Mouse (Mus musculus): ENCODE measurements around the gene Add2. TPM values are rescaled to one million over a fixed set of nuclear protein-coding genes. Genes with fewer than 3 reads are reported as not detected.

The Add2 gene
- total RNA-seq, 2 experiments from 2014 or later, result 225 to 236 TPM

DNA sequence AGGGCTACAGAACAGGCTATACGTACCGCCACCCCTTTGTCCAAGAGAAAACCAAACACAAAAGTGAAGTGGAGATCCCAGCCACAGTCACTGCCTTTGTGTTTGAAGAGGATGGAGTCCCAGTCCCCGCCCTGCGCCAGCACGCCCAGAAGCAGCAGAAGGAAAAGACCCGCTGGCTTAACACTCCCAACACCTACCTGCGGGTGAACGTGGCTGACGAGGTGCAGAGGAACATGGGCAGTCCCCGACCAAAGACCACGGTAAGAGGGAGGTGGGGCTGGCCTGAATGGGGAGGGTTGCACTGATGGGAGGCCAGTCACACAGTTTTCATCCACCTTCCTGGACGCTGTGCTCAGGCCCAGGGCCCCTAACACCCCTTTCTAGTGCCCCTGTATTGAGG, 77.6 kb downstream of the Add2 start:
- intact Hi-C loops (cut with DNase I), result no loop called here
- no peak for DNase-seq (ENCODE audit: low spot score in 2 of 2)

DNA sequence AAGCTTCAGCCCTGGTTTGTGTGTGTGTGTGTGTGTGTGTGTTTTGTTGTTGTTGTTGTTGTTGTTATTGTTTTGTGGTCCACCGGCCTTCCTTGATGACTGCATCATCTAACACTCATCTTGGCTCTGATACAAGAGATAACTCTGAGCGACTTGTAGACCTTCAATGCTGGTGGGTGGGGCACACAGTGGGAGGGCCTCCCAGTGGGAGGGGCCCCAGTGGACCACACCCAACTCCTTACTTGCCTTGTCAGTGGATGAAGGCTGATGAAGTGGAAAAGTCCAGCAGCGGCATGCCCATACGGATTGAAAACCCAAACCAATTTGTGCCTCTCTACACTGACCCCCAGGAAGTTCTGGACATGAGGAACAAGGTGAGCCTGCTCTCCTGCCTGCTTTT, 78.6 kb downstream of the Add2 start:
- intact Hi-C loops (cut with DNase I), result no loop called here
- DNase-seq (ENCODE audit: low spot score in 2 of 2), result no peak

DNA sequence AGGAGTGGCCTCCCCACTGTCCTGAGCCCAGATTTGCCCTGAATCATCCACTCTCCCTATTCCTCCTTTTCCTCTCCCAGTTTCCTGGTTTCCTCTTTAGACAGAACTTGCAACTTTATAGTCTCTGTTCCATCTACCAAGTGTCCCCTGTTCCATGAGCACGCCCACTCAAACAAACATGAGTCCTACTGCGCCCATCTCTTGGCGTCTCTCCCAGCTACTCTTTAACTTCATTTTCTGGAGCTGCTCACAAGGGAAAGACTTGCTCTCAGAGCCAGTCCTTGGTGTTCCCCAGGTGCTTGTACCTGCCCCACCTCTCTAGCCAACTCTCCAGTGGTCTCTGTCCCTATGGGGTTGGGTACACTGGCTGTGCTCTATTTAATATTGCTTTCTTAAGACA, 87.4 kb downstream of the Add2 start:
- DNase-seq (ENCODE audit: low spot score in 2 of 2), result peak; percentile 57 to 58
- intact Hi-C loops (cut with DNase I), result no loop called here

DNA sequence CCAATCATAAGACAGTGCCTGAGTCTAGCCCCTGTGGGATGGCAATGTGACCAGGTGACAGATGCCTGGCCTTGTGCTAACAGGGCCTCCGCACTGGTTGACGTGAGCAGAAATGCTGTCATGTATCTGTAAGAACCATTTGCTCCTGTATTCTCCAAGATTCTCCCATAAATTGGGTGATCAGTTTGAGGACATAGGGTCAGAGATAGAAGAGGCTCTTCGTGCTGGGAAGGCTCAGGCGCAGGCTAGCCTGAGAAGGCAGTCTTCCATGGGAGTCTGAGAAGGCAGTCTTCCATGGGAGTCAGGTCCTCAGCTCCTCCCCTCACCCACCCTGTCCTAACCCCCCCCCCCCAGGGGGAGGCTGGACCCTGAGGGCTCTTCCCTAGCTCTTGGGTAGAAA, 94.6 kb downstream of the Add2 start:
- DNase-seq (ENCODE audit: low spot score in 2 of 2), result no peak
- intact Hi-C loops (cut with DNase I), result no loop called here

DNA sequence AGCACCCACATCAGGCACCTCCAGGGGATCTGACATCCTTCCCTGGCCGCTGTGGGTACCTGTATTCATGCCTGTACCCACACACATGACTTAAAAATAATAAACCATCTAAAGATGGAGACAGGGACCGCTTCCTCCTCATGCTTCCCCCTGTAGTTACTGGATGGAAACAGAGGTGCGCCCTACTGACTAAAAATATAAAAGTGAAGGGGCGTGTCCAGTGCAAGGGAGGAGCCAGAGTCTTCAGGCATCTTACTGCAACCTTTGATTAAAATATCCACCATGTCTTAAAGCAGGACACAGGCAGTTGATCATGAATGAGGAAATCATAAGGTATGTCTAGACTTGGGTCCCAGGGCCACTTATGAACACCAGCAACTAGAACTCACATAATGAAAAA, 97.3 kb downstream of the Add2 start:
- intact Hi-C loops (cut with DNase I), result loop anchor here (2.0 kb wide), 1 partner anchor 239 kb away; the partner anchor contains the start of gene Fam136a
- DNase-seq (ENCODE audit: low spot score in 2 of 2), result no peak

DNA sequence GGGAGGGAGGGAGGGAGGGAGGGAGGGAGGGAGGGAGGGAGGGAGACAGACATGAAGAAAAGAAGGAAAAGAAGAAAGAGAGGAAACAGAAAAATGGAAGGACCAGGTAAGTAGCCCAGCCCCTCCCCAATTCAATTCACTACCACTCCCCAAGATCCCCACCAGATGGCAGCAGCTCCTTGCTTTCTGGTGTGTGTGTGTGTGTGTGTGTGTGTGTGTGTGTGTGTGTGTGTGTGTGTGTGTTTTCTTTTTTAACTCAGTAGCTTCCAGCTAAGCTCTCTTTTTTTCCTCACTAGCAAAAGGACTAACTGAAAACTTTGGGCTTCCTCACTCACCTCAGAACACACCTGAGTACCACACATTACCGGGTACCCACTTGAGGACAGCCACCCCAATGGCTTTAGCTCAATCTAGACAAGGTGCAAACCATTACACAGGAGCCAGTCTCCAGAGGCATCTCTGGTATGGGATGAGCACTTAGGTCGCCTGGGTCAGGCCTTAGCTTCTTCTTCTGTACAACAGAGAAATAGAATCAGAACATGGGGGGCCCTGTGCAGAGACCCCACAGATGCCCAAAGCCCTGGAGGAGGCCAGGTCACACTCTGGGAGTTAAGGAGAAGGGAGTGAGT, 98.6 kb downstream of the Add2 start:
- intact Hi-C loops (cut with DNase I), result loop anchor here (2.0 kb wide), 1 partner anchor 238 kb away; the partner anchor contains the start of gene Fam136a
- DNase-seq (ENCODE audit: low spot score in 2 of 2), result peak; percentile 73 to 80

DNA sequence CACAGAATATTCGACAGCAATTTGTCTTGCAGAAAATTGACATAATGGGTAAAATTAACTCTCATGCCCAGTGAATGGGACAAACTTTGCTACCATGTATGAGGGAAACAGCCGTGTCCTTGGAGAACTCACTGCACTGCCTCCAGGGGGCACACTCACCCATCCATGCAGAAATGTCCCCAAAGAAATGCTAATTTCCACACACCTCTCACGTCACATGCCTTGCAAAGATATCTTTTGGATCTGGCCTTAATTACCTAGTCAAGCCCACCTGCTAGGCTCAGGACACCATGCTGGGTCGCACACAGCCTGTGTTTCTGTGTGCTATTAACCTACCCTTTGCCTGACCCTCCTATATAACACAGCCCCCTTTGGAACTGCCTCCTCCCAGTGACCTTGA, 100.0 kb downstream of the Add2 start:
- intact Hi-C loops (cut with DNase I), result no loop called here

DNA sequence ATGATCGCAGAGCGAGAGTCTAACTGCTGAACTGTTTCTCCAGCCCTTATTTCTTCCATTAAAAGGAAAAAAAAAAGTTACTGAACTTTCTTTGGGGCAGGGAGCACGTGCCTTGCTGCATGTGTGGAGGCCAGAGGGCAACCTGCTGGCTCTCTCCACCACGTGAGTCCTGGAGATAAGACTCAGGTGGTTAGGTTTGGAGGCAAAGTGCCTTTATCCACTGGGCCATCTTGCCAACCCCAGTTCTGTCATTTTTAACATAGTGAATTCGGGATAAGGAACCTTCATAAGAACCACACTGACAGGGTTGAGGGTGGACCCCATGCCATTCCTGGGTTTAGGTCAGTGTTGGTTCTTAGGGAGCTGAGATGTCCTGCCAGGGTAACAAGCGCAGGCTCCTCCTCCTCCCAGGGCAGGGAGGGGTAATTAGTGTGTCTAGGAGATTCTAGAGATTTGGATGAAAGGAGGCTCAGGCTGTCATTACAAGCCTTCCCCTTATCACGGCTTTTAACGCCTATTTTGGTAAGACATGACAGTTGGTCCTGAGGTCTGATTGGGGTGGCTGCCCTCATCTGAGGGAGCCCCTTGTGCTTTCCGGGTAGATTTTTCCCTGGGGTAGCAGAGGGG, 101.5 kb downstream of the Add2 start:
- intact Hi-C loops (cut with DNase I), result no loop called here
- DNase-seq (ENCODE audit: low spot score in 2 of 2), result no peak

More for the DNA sequence above, 100.0 kb downstream of the Add2 start:
- peak in 1 of 2 experiments; percentile 46 for DNase-seq (ENCODE audit: low spot score in 2 of 2)

DNA sequence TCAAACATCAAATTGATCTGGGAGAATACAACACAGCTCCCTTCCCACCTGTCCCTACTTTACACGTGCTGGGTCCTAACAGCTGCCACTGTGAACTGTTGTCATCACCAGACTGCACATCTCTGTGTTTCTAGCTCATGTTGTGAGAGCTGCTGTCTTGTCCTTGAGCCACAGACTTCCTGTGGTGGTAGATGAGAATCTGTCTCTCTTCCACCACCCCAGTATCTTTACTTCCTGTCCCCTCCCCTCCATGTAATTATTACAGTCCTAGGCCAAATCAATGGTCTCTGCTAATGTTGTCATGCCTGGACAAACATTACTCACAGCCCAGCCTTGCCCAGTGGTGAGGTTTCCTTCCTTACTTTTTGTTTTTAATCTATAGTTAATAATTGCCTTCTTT, 105.4 kb downstream of the Add2 start:
- DNase-seq (ENCODE audit: low spot score in 2 of 2), result no peak
- intact Hi-C loops (cut with DNase I), result no loop called here

DNA sequence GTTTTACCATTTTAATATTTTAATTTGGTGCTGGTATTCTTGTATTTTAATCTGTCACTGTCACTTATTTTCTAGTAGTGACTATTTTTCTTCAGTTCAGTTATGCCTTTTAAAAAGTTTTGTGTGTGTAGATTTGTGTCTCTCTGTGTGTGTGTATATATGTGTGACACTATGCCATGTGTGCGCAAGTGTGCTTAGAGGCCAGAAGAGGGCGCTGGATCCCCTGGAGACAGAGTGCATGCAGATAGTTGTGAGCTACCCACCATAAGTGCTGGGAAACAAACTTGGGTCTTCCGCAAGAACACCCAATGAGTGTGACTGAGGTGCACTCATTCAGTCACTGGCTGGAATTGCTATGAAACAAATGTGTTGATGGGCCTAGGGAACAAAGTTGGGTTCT, 107.7 kb downstream of the Add2 start:
- intact Hi-C loops (cut with DNase I), result no loop called here
- DNase-seq (ENCODE audit: low spot score in 2 of 2), result no peak

DNA sequence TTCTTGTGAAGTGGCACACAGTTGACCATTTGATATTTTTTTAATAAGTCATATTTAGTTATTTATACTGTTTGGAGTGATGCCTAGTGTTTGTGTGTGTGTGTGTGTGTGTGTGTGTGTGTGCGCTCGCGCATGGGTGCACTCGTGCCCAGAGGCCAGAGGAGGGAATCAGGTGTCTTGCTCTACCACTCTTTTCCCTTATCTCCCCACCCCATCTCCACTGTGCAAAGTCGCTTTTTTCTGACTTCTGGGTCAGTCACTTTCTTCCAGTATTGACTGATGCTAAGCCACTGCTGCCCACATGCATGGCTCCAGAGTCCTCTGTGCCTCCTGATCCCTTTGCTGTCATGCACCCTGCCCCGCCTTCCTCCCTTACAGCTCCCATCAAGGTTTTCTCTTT, 112.8 kb downstream of the Add2 start:
- DNase-seq (ENCODE audit: low spot score in 2 of 2), result no peak

DNA sequence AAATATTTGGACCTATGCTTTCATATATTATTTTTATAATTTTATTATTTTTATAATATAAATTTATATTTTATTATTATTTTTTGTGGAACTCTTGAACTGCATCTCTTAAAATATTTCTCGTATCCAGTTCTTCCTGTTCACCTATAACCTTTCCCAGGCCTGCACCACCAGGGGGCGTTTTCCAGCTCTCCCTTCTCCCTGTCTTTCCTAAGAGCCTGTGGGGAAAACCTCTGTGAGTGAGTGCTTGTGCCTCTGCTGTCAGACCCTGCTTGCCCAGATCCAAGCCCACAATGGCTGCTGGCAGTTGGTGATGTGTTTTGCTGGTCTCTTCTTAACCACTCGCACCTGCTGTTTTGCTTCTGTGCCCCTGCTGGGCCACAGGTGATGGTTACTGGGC, 113.3 kb downstream of the Add2 start:
- peak; percentile 37 to 60 for DNase-seq (ENCODE audit: low spot score in 2 of 2)
- intact Hi-C loops (cut with DNase I), result loop anchor here (5.0 kb wide), 1 partner anchor 50 kb away; no protein-coding TSS in a partner anchor

More for the DNA sequence above, 112.8 kb downstream of the Add2 start:
- intact Hi-C loops (cut with DNase I), result loop anchor here (5.0 kb wide), 1 partner anchor 51 kb away; no protein-coding TSS in a partner anchor

DNA sequence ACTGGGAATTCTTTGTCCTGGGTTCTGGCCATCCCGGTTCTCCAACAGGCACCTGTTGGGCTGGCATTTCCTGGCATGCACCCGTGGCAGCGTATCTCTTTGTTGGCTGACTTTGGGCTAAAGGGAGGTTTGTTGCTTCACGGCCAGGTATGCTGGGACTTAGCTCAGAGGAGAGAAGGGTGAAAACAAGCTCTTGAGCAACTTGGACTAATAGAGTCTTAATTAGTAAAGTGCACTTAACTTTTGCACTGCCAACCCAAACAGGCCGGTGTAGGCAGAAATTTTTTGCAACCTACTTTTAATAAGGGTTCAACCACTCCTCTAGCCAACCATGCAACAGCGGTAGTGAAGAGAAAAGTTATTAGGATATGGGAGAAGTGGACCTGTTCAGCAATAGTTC, 116.5 kb downstream of the Add2 start:
- intact Hi-C loops (cut with DNase I), result loop anchor here (5.0 kb wide), 1 partner anchor 47 kb away; no protein-coding TSS in a partner anchor
- DNase-seq (ENCODE audit: low spot score in 2 of 2), result no peak

DNA sequence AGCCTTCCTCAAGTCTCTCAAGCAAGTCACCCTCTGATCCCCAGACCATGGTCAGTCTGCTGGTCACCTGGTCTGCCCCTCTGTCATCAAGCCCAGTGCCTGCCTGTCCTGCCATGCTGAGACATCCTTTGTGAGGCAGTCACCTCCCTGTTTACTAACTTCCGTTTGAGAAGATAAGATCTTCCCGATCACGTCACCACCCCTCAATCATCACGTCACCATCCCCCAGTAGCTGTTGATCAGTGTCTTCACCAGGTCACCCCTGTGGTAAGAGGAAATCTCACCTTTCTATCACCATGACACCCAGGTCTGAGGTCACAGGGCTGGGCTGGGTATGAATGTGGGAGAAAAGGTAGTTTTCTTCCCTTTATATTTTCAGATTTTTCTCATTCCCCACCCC, 120.0 kb downstream of the Add2 start:
- intact Hi-C loops (cut with DNase I), result no loop called here
- no peak for DNase-seq (ENCODE audit: low spot score in 2 of 2)

DNA sequence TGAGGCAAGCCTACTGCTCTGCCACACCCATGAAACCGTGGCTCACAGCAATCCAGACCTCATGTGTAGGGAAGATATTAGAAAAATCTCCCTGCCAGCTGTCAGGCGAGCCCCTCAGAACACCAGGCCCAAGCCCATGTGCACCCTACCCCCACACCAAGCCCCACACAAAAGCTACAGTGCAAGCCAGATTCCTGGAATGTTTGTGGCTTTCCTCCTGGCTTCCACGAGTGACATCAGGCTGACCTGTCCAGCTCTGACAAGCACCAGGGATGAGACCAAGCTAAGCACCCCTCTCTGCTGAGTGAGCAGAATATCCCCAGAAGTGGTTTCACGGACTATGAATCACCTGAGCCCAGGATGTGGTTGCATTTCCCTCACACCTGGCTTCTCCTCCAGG, 120.5 kb downstream of the Add2 start:
- DNase-seq (ENCODE audit: low spot score in 2 of 2), result no peak
- intact Hi-C loops (cut with DNase I), result no loop called here

DNA sequence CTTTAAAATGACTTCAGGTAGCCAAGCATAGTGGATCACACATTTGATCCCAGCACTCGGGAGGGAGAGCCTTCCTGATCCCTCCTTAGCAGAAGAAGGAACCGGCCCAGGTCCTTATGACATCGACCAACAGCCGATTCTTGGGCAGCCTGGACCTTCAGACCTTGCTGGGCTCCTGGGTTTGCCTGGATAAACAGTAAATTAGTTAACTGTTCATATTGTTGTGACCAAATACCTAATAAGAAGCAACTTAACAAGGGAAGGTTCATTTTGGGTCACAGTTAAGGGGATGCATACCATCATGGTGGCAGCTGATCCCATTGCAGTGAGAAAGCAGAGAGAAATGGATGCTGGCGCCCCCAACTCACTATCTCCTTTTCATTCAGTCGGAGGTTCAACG, 124.2 kb downstream of the Add2 start:
- no peak for DNase-seq (ENCODE audit: low spot score in 2 of 2)
- intact Hi-C loops (cut with DNase I), result no loop called here

DNA sequence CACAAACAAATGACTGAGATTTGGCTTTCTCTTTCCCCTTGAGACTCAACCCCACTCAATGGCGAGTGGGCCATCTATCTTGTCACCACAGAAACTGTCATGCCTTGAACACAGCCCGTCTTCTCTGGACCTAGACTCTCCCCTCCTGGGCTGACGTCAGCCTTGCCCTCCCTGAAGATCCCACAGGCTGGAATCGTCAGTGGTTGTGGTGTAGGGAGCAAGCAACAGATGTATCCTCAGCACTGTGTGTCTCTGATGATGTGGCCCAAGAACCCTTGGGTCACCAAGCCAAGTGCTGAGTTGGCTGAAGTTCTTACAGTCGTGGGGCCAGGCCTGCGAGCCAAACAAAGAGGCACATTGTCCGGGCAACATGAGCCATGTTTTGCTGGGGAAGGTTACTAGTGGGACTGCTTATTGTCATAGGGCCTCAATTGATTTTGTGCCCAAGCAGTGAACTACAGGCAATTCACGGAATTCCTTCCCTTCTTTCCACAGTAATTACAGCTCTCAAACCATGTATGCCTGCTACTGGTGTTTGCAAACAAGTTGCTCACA, 125.0 kb downstream of the Add2 start:
- DNase-seq (ENCODE audit: low spot score in 2 of 2), result no peak
- intact Hi-C loops (cut with DNase I), result no loop called here

DNA sequence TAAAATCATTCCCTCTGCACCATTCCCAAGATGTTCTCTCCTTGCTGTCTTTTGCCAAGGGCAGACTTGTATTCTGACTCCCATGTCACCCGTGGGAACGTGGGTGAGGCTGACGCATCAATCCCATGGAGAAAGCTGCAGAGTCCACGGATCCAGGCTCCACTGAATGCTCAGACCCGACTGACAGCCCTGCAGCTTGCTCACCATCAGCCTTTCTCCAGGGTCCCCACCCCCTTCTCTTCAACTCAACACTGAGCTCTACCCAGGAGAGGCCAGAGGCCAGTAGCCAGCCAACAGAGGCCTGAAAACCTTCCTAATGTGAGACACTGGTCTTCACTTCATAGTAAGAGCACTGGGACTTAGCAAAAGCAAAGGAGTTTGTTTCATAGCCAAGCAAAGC, 125.5 kb downstream of the Add2 start:
- intact Hi-C loops (cut with DNase I), result no loop called here
- no peak for DNase-seq (ENCODE audit: low spot score in 2 of 2)

DNA sequence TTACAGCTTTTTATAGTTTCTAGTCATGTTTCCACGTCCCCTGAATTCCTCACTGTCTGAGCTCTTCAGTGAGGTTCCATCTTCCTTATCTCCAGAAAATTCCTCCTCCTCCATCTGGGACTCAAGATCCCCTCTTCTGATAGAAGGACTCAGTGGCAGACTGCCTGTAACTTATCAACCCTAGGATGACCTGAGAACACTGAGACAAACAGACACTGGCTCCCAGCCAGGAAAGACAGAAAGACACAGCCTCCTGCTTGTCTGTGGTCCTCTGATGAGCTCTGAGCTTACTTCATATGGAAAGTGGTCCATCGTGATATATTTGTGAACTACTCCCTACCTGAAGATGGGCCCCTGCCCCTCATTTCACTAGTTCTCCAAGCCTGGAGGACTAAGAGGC, 126.0 kb downstream of the Add2 start:
- DNase-seq (ENCODE audit: low spot score in 2 of 2), result no peak
- intact Hi-C loops (cut with DNase I), result no loop called here

DNA sequence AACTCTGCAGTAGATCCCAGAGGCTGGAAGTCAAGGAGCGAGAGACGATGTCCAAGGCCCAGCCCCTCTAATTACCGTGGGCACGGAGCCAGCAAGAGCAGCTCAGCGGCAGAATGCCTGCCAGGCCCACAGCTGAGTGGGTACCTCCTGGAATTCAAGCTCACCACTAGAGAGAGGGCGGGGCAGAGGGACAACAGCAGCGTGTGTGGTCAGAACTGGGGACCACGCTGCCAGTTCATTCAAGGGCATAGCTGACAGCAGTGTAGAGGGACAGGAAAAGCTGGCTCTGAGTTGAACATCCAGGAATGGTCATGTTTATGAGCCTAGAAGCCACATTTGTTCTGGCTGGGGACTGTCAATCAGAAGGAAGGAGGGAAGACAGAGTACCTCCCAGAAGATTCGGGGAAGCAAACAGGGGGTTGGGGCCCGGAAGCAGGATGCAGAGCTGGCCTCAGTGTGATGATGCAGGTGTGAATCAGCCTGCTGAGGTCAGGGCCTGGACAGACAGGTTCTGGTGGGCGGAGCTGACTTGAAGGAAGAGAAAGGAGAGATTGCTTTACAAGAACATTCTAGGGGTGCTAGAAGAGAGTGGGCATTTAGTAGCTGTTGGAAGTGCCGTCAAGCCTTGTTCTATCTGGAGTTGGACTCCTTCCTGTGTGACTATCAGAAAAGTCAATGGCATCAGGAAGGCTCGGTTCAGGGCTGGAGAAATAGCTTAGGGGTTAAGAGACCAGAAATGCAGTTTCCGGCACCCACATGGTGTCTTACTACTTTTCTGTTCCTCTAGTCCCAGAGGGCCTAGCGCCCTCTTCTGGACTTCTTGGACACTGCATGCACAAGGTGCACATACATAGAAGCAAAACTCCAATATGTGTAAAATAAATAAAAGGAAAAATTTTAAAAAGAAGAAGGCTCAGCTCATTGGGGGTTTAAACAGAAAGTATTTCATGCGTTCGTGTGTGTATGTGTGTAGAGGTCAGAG, 129.1 kb downstream of the Add2 start:
- intact Hi-C loops (cut with DNase I), result no loop called here
- peak in 1 of 2 experiments; percentile 9 for DNase-seq (ENCODE audit: low spot score in 2 of 2)

Measured in left cerebral cortex, postnatal 14 days (tissue).